Mouse (Mus musculus) stomach, postnatal 0 days (tissue): Measurements from ENCODE around the gene Ccdc155.

Source experiments
- CTCF ChIP-seq: IDR thresholded peaks from 2 replicates; pipeline ENCODE4 v1.5.1; 2016; ENCODE audit warnings: antibody characterized with exemption, low read depth, mild to moderate bottlenecking, moderate library complexity
- EP300 ChIP-seq: optimal IDR thresholded peaks from 2 replicates; pipeline ENCODE3; 2016; ENCODE audit warnings: antibody characterized with exemption

DNA sequence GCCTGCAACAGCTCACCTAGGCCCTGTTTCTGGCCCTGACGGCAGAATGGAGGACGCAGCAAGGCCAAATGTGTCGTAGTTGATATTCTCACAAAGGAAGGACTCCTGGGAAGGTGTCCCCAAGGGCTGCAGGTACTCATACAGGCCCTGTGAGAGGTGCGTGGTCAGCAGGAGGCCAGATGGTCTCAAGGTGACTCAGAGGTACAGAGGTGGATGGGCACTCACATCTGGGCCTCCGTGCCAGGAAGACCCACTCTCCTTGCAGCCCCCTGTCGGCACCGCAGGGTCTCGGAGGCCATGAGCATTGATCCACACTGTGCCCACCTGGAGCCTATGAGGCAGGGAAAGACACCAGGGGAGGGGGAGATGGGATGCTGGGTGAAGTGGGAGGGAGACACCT is 59.2 kb downstream of the Ccdc155 start:
- no peak for TF ChIP-seq CTCF
- TF ChIP-seq EP300 = no peak
